Mouse (Mus musculus) heart, postnatal 4 days (tissue): Measurements from ENCODE around the gene Fam186b. TPM values are rescaled to one million over a fixed set of nuclear protein-coding genes. Genes with fewer than 3 reads are reported as not detected.
"Not testable (repeated sequence)": the region's sequence is repeated elsewhere in the genome, so short reads cannot be mapped to it uniquely, and the experiment has no call there.

ENCODE experiments used
- DNase-seq: peaks from one replicate; pipeline ENCODE4 v3.0.0; 2021
- total RNA-seq, 2 experiments: library from RNA; stranded (reverse); gene quantifications; 2 replicates each; pipeline ENCODE4 v1.2.3; 2021

Fam186b gene
- total RNA-seq, 2 experiments from 2014 or later = 0.17 TPM; not detected in 1

DNA sequence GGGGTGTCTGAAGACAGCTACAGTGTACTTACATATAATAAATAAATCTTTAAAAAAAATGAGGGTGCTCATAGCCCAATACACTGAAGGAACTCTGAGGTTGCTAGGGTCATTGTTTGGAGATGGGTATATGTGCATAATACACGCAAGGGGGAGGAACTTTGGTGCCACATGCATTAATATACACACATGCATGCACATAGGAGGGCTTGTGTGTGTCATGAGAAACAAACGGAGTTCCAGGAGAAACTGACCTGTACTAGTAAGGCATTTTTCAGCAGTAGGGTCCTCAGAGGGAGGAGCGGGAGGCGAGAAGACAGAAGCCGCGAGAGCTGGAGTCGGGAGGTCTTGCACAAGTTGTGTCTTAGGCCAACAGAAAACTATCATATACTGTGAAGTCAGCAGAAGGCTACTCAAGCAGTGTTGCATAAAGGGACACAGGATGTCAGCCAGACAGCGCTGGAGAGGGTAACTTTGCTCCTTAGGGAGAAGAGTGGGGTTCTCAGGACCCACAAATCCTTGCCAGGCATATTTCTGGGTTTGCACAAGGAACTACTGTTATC lies 36.4 kb downstream of the Fam186b start:
- no peak for DNase-seq

DNA sequence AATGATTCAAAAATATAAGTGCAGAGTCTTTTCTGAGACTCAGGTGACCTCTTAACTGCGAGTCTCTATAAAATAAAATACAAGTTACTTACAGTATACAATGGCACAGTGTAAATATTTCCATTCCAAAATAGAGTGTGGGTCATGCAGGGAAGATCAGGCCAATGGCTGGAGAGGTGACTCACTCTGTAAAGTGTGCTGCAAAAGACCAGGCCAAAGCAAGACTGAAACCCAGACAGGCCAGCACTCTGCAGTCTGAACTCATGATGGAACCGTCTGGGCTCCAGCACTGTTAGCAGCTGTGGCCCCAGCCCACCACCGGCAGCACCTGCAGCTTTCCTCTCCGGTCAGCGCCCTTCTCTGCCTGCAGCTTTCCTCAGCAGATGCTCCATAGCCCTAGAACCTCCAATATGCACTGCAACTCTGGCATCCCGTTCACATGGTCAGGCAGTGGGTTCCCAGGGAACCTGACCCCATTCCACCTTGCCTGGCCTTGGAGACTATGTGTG lies 40.4 kb downstream of the Fam186b start:
- no peak for DNase-seq

DNA sequence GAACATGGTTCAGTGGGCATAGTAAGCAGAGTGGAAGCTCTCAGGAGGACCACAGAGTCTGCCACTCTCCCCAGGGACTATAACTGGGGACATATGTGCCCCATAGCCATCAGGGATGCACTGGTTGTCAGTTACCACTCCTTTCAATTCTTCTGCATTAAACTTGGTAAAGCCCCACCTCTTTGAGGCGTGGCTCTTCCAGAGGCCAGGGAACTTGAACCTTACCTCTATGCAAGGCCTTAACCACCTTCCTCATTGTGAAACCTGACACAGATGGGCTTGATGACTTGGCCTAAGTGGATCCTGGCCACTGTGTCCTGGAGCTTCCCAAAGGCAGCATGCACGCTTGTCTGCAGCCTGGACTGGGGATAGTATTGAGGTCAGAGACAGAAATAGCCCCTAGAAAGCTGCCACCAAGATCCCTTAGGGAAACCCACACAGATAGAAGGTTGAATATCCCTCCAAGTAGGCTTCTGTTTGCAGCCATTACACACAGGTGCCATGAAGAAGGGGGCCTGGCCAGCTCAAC lies 41.1 kb downstream of the Fam186b start:
- no peak for DNase-seq

- DNase-seq = no peak
These were observed 41.9 kb downstream of the Fam186b start for GRCm38 (mm10) chr15:99253772-99254171.

DNA sequence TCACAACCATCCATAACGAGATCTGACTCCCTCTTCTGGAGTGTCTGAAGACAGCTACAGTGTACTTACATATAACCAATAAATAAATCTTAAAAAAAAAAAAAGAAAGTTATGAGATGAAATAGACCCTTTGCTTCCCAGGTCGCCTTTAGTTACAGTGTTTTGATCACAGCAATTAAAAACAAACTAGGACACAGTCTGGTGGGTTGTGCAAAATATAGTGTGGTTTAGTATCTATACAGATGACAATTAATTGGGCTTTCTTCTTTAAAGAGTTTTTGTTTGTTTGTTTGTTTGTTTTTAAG lies 42.6 kb downstream of the Fam186b start:
- not testable (repeated sequence) for DNase-seq

DNA sequence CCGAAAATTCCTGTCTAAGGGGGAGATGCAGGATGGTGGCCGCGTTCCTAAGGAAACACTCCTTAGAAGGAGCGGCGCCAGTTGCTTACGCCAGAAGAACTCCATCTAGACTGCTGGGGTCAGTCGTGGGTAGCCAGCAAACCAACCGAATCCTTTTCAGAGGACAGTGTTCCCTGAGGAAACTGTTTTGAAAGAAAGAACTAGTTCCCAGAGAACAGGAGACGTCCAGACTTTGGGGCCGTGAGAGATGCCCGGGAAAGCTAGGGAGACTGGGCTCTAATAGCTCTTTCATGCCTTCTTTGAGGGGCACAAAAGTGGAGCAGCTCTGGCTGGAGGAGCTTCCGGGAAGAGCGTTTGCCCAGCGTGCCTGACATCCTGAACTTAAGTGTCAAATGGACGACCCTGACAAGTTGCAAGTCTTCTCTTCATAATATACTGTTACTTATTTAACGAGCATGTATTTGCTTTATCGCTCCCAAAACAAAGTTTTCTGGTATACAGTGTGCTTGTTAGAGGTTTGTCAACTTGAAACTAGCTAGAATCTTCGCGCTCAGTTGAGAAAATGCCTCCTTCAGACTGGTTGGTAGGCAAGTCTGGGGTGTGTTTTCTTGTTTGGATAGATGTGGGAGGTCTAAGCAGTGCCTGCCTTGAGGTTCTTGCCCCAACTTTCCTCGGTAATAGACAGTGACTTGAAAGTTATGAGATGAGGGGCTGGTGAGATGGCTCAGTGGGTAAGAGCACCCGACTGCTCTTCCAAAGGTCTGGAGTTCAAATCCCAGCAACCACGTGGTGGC lies 43.1 kb downstream of the Fam186b start:
- DNase-seq = no peak

GRCm38 (mm10) chr15:99251626-99252380 lies 43.9 kb downstream of the Fam186b start, which contains the start of gene Mcrs1:
Gene Mcrs1, minus strand, starts transcription at chr15:99251961.
- DNase-seq = peak; percentile 98

DNA sequence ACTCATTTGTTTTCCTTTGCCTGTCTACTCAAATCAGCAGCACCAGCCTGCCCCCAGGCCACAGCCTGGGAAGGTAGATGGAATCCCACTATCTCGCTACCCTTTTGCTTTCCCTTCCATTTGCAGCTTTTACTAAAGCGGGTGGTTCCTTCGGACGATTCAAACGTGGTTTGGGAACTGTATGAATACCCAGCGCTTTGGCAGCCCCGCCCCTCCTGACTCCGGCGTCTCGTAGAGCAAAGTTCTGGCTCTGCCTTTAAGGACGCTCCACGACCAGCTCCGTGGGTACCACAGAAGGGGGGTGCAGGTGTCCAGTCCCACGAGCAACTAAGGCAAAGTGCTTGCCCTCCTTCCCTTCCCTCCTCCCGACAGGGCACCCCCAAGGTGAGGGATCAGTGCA lies 44.6 kb downstream of the Fam186b start:
- not testable (repeated sequence) for DNase-seq

GRCm38 (mm10) chr15:99249938-99250337 lies 45.8 kb downstream of the Fam186b start:
- DNase-seq = no peak

GRCm38 (mm10) chr15:99248972-99249371 lies 46.7 kb downstream of the Fam186b start:
- peak; percentile 69 for DNase-seq

- DNase-seq = not testable (repeated sequence)
These were observed 49.0 kb downstream of the Fam186b start for GRCm38 (mm10) chr15:99246736-99247135.

GRCm38 (mm10) chr15:99242045-99242444 lies 53.6 kb downstream of the Fam186b start:
- DNase-seq = no peak

GRCm38 (mm10) chr15:99241249-99241648 lies 54.4 kb downstream of the Fam186b start:
- no peak for DNase-seq

DNA sequence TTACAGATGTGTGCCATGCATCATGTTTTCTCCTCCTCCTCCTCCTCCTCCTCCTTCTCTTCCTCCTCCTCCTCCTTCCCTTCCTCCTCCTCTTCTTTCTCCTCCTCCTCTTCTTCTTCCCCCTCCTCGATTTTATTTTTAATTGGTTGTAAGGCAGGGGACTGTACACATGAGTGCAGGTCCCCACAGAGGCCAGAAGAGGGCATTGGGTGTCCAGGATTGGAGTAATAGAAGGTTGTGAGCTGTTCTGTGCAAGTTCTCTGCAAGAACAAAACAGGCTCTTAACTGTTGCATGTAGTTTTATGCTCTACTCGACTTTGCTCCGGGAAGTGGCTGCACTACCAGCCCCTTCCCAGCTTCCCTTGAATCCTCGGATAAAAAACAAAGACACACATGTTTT lies 55.6 kb downstream of the Fam186b start:
- no peak for DNase-seq

DNA sequence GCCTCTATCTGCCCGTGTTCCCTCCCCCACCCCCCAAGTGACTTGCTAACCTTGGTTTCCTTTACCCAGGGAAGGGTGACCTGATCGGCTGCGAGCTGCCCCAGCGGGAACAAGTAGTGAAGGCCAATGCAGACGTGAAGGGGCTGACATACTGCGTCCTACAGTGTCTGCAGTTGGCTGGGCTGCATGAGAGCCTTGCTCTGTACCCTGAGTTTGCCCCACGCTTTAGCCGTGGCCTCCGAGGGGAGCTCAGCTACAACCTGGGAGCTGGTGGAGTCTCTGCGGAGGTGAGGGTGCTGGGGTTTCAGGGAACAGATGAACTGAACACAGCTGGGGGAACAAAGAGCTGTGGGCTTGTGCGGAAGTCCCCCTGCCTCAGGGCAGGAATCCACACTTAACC lies 57.7 kb downstream of the Fam186b start:
- DNase-seq = no peak

GRCm38 (mm10) chr15:99234326-99235010 lies 61.2 kb downstream of the Fam186b start:
- no peak for DNase-seq

DNA sequence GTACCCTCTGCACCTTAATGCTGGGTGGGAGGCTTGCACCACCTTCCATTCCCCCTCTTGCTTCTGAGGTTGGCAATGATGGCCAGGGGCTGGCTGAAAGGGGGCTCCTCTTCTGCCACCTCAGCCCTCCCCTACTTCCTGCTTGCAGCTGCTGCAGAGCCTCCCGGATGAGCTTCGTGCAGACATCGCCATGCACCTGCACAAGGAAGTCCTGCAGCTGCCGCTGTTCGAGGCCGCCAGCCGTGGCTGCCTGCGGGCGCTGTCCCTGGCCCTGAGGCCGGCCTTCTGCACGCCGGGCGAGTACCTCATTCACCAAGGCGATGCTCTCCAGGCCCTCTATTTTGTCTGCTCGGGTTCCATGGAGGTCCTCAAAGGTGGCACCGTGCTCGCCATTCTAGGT lies 62.0 kb downstream of the Fam186b start:
- no peak for DNase-seq

- DNase-seq = no peak
These were observed 63.7 kb downstream of the Fam186b start for GRCm38 (mm10) chr15:99231998-99232397.

DNA sequence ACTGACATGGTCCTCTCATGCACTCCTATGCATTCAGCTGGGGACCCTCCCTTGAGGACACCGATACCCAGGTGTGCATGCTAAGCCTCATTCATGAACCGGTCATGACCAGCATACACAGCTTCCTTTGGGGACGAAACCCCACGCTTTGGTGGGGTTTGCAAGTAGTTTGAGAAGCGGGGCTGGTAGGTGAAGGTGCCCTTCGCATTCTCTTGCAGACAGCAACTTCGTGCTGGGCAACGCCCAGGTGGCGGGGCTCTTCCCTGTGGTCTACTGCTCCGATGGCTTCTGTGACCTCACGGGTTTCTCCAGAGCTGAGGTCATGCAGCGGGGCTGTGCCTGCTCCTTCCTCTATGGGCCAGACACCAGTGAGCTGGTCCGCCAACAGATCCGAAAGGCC lies 69.6 kb downstream of the Fam186b start:
- no peak for DNase-seq

- no peak for DNase-seq
These were observed 70.4 kb downstream of the Fam186b start for GRCm38 (mm10) chr15:99225081-99225810.

DNA sequence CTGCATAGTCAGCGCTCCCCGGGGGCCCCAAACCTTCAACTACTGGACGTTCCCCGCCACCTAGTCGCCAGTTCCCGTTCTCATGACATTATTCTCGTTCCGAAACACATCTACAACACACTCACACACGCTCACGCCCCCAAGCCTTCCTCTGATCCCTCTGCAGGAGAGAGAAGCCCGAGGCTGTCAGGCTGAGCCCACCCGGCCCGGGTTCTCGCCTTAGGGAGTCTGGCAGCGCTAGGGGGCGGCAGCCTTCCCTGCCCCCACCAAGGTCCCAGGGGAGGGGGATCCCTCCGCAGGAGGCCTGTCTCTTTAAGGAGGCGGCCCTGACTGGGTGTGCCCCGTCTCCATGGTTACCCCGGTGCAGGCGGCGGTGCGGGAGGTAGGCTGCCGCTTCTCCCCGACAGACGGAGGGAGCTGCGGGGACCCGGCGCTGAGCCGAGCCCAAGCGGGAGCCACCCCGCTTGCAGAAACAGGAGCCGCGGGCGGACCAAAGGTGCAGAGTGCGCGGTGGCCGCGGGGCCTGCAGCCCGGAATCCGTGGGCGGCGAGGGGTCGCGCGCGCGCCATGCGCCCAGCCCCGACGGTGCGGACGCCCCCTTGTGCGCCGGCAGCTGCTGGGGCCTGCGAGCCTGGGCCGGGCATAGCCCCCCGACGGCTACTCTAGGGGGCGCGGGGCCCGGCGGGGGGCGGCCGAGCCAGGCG lies 71.3 kb downstream of the Fam186b start, which contains the start of gene Kcnh3:
Gene Kcnh3 (plus strand): TSS at position 654 of the 704 bp plus-strand sequence.
- peak; percentile 63 for DNase-seq
